Mouse (Mus musculus): ENCODE measurements around the gene Susd2.

GRCm38 (mm10) chr10:75592585-75592984, 51.2 kb downstream of the Susd2 start:
- TF ChIP-seq JUND (conservative IDR thresholded peaks at IDR 0.05; ENCODE audit: low read depth, low read length) (no peak), ZNF384 (IDR thresholded peaks at IDR 0.05; ENCODE audit: low read depth, low read length) (no peak), EP300 (IDR thresholded peaks at IDR 0.05; ENCODE audit: low read length) (no peak), ELF1 (IDR thresholded peaks at IDR 0.05; ENCODE audit: low read depth, low read length) (no peak)

Measured in CH12.LX (cell line).